Mouse (Mus musculus) forebrain, embryonic 13.5 days (tissue): ENCODE measurements around the gene Mndal. TPM values are rescaled to one million over a fixed set of nuclear protein-coding genes. Genes with fewer than 3 reads are reported as not detected.
A peak's percentile ranks its signal among the peaks of the same experiment; 100 is the strongest.
"Not testable (repeated sequence)": the region's sequence is repeated elsewhere in the genome, so short reads cannot be mapped to it uniquely, and the experiment has no call there.

Source experiments
- ATAC-seq: fragments of 200-750 bp; cut with Nextera tagmentation; 2 replicates; pipeline ENCODE4 v1.8.0; 2017
- H3K27ac ChIP-seq: fragments of 300-500 bp; sonication (generic); 2 replicates; pipeline ENCODE4 v1.5.1; 2015; ENCODE audit warnings: inconsistent platforms, mild to moderate bottlenecking, moderate library complexity
- H3K27me3 ChIP-seq: fragments of 300-500 bp; sonication (generic); 2 replicates; pipeline ENCODE4 v1.6.1; 2015; ENCODE audit warnings: mild to moderate bottlenecking, inconsistent platforms
- H3K36me3 ChIP-seq: fragments of 300-500 bp; sonication (generic); 2 replicates; pipeline ENCODE4 v1.6.1; 2015; ENCODE audit warnings: mild to moderate bottlenecking, inconsistent platforms; ENCODE audit not compliant: poor library complexity, severe bottlenecking
- H3K4me1 ChIP-seq: fragments of 300-500 bp; sonication (generic); 2 replicates; pipeline ENCODE4 v1.6.1; 2015; ENCODE audit warnings: inconsistent platforms
- H3K4me2 ChIP-seq: fragments of 300-500 bp; sonication (generic); 2 replicates; pipeline ENCODE4 v1.6.1; 2015; ENCODE audit warnings: inconsistent platforms, mild to moderate bottlenecking, moderate library complexity
- H3K4me3 ChIP-seq: fragments of 300-500 bp; sonication (generic); 2 replicates; pipeline ENCODE4 v1.5.1; 2015; ENCODE audit warnings: mild to moderate bottlenecking, inconsistent platforms
- H3K9ac ChIP-seq: fragments of 300-500 bp; sonication (generic); 2 replicates; pipeline ENCODE4 v1.6.1; 2015; ENCODE audit warnings: mild to moderate bottlenecking, inconsistent platforms
- H3K9me3 ChIP-seq: fragments of 300-500 bp; sonication (generic); replicated peaks from 2 replicates; pipeline ENCODE4 v1.6.1; 2016; ENCODE audit warnings: inconsistent platforms
- WGBS: fragments of 180-500 bp; shearing (Covaris S2); methylation state at CpG from one replicate; pipeline ENCODE4 v1.1.7; 2015; 5-methylcytosine and 5-hydroxymethylcytosine counted together
- polyA plus RNA-seq: library from polyadenylated mRNA; unstranded; fragments of >200 nt; fragmentation: Nextera tagmentation; extraction: Ambion mirVana; gene quantifications from 2 replicates; pipeline ENCODE4 v1.2.1, GENCODE M21; 2015

The Mndal gene
- polyA plus RNA-seq, 1 experiment from 2014 or later: 0.90 TPM

DNA sequence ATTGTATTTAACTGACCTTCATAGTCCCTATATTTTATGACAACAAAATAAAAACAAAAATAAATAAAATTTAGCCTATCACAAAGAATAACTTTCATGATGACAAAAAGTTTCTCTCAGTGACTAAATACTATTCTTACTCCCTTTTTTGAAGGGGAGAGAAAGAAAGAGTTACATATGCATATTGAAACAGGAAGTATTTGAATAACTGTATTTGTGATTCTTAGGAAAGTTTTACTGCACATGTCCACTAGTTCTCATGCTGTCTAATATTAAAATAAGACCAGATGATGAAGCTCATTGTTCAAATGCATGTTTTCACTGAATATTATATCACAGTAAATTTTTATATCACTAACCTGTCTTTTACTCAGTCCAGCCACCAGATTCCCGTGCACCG, 769 bp downstream of the Mndal start:
- H3K27me3 ChIP-seq, H3K9me3 ChIP-seq, H3K4me3 ChIP-seq, ATAC-seq, H3K36me3 ChIP-seq, H3K4me2 ChIP-seq, H3K27ac ChIP-seq, H3K9ac ChIP-seq, H3K4me1 ChIP-seq: not testable (repeated sequence)
- 92% methylated on average over 2 of the region's 2 CpGs for WGBS

- H3K4me1 ChIP-seq, ATAC-seq, H3K4me2 ChIP-seq, H3K27me3 ChIP-seq, H3K9me3 ChIP-seq, H3K36me3 ChIP-seq, H3K4me3 ChIP-seq, H3K27ac ChIP-seq, H3K9ac ChIP-seq: not testable (repeated sequence)
- WGBS: 59% methylated on average over 3 of the region's 3 CpGs
Measured at GRCm38 (mm10) chr1:173919279-173919678, 23.0 kb downstream of the Mndal start.

- no peak for ATAC-seq
- H3K9ac ChIP-seq: no peak overlapping the region
- H3K4me1 ChIP-seq: no peaks in the 10 kb centered on the region
- no peak overlapping the region for H3K27ac ChIP-seq
- H3K4me2 ChIP-seq: no peak overlapping the region
- no peaks in the 10 kb centered on the region for H3K9me3 ChIP-seq
- H3K27me3 ChIP-seq: no peaks in the 10 kb centered on the region
- no peaks in the 10 kb centered on the region for H3K36me3 ChIP-seq
- no peak overlapping the region for H3K4me3 ChIP-seq
- 87% methylated on average over 2 of the region's 2 CpGs for WGBS
Measured at GRCm38 (mm10) chr1:173914559-173914958, 27.7 kb downstream of the Mndal start.

DNA sequence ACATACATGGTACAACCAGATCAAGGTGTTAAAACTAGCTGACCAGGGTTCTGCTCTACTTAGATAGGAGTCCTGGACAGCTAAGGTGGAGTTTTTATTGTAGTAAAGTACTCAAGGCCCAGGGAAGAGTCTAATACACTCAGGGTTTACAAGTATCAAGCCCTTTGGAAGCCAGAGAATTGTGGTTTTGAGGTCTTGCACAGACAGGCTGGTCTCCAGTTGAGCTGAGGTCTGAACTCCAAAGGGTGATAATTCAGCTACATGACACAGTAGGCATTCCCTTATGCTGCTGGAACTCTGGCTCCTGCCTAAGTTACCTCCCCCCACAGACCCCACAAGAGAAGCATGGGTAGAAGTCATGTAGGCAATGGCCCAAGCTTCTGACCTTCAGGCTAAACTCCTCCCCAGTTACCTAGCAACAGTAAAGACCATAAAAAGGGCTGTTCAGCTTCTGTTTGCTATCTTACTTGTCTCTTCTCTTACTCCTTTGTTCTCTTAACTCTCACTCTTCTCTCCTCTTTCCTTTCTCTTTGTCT, 29.0 kb downstream of the Mndal start:
- not testable (repeated sequence) for ATAC-seq, H3K27ac ChIP-seq, H3K9ac ChIP-seq, H3K36me3 ChIP-seq, H3K4me2 ChIP-seq, H3K27me3 ChIP-seq, H3K4me3 ChIP-seq, H3K9me3 ChIP-seq, H3K4me1 ChIP-seq

DNA sequence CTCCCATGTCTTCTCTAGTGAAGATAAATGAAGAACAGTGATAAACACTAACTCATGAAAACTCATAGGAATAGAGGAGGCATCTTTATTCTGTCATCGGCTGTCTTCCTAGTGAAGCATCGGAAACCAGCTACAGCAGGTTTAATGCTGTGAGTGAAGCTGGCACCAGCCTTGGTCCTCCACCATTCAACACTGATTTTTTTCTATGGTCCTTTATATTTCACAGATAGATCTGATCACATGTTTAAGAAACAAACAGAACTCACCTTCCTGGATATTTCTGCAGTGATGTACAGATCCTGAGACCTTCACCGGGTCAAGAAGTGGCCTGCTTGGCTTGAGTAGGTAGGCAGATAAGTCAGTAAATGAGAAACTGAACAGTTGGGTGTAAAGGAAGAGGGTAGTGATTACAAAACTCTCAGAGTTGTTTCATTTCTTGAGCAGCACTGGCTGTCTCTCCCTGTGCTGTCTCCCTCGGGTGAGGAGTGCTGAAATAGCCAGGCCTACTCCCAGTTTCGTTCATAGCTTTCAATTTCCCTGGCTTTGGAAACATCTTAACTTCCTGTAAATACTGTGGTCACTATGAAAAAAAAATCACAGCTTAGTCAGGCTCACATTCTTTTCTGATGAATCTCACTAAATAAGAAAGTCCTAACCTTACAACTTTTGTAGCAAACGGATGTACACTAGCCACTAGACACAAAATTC, 29.6 kb downstream of the Mndal start, which contains the start of gene Ifi211:
Gene Ifi211, minus strand, starts transcription at position 499 of the 708 bp plus-strand sequence.
- H3K4me3 ChIP-seq, H3K36me3 ChIP-seq, H3K9ac ChIP-seq, H3K27ac ChIP-seq, H3K4me1 ChIP-seq, H3K27me3 ChIP-seq, H3K9me3 ChIP-seq, H3K4me2 ChIP-seq, ATAC-seq: not testable (repeated sequence)
- WGBS: 93% methylated on average over 6 of the region's 6 CpGs

GRCm38 (mm10) chr1:173911808-173912464, 30.4 kb downstream of the Mndal start:
- ATAC-seq: no peak
- H3K4me1 ChIP-seq: no peaks in the 10 kb centered on the region
- H3K27me3 ChIP-seq: no peaks in the 10 kb centered on the region
- H3K9me3 ChIP-seq: no peaks in the 10 kb centered on the region
- WGBS: 97% methylated on average over 2 of the region's 2 CpGs
- no peak overlapping the region for H3K4me2 ChIP-seq
- no peak overlapping the region for H3K4me3 ChIP-seq
- H3K9ac ChIP-seq: no peak overlapping the region
- no peak overlapping the region for H3K27ac ChIP-seq
- H3K36me3 ChIP-seq: no peaks in the 10 kb centered on the region

DNA sequence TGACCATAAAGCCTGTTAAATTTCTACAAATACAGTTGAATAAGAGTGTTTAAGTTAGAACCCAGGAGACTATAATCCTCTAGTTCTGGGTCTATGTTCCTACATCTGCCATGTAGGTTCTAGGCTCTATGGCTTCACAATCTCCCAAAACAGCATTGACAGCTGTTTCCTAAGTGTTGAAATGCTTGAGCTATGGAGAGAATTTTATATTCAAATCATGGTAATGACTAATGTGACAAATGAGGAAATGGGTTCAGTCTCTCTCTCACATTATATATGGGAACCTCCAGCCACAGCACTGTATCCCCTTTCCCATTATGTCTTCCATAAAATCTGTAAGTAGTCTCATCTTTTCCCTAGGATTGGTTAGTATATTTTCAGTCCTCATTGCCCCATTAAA, 33.9 kb downstream of the Mndal start:
- ATAC-seq, H3K27ac ChIP-seq, H3K36me3 ChIP-seq, H3K9ac ChIP-seq, H3K27me3 ChIP-seq, H3K4me1 ChIP-seq, H3K4me2 ChIP-seq, H3K9me3 ChIP-seq, H3K4me3 ChIP-seq: not testable (repeated sequence)

DNA sequence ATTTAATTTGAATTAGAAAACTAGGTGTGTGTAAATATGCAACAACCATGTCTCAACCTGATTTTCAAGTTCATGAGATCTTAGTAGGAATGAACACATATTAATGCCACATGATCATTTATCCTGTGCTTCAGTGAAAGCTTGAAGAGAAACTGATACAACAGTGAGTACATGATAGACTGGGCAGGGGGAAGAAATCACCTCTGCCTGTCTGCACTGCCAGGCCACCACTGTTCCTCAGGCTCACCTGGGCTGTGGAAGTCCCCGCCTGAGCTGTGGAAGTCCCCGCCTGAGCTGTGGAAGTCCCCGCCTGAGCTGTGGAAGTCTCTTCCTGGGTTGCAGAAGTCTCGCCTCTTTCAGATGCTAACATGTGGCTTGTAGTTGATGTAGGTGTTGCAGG, 36.4 kb downstream of the Mndal start:
- not testable (repeated sequence) for H3K27me3 ChIP-seq, H3K9ac ChIP-seq, H3K4me3 ChIP-seq, H3K9me3 ChIP-seq, H3K27ac ChIP-seq, H3K4me2 ChIP-seq, H3K36me3 ChIP-seq, ATAC-seq, H3K4me1 ChIP-seq
- 94% methylated on average over 4 of the region's 4 CpGs for WGBS

- not testable (repeated sequence) for H3K27me3 ChIP-seq, H3K27ac ChIP-seq, H3K9ac ChIP-seq, H3K9me3 ChIP-seq, H3K4me1 ChIP-seq, H3K4me3 ChIP-seq, ATAC-seq, H3K36me3 ChIP-seq, H3K4me2 ChIP-seq
Measured at GRCm38 (mm10) chr1:173889741-173890140, 52.5 kb downstream of the Mndal start.

GRCm38 (mm10) chr1:173887026-173887787, 55.1 kb downstream of the Mndal start:
- not testable (repeated sequence) for H3K36me3 ChIP-seq, H3K27ac ChIP-seq, H3K9ac ChIP-seq, H3K27me3 ChIP-seq, H3K4me1 ChIP-seq, H3K4me2 ChIP-seq, H3K4me3 ChIP-seq, ATAC-seq, H3K9me3 ChIP-seq
- WGBS: 86% methylated on average over 1 of the region's 2 CpGs

GRCm38 (mm10) chr1:173880004-173880666, 62.2 kb downstream of the Mndal start:
- H3K27me3 ChIP-seq, H3K9ac ChIP-seq, H3K9me3 ChIP-seq, H3K36me3 ChIP-seq, H3K27ac ChIP-seq, H3K4me3 ChIP-seq, H3K4me1 ChIP-seq, H3K4me2 ChIP-seq: not testable (repeated sequence)
- 62% methylated on average over 3 of the region's 3 CpGs for WGBS
- peak; percentile 86 for ATAC-seq
